Comparison of ENCODE assay signal across 21 mouse cellular contexts in the genomic region with DNA sequence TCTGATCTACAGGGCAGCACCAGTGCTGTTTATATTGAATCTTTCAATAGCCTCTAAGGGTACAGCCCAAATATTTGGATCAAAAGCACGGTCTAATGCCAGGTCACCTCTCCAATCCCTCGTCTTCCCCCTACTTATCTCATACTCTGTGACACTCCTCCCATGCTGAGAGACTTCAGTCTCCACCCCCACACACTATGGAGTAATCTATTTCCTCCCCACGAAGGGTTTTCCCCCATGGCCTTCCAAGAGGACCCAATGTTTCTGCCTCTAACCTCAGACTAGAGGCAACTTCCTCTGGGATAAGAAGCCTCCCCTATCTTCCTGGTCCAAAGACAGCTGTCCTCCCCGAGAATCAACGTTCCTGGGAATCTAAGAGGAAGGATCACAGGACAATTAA. TPM values are rescaled to one million over a fixed set of nuclear protein-coding genes. Genes with fewer than 3 reads are reported as not detected.
A peak's percentile ranks its signal among the peaks of the same experiment; 100 is the strongest.
DNase-seq lines count a peak whose midpoint lies in the region; ATAC-seq and TF ChIP-seq lines count a peak whose summit lies in the region.
"Had no signal": no experiment of that assay in that cellular context is flagged by ENCODE, and none has a peak within 500 bp of the region (broad histone marks: within the 10 kb centered on the region; RNA-seq: fewer than 3 reads in every experiment).

No protein-coding gene starts in this region.

- H3K4me2 ChIP-seq in liver, embryonic 14.5 days (ENCODE audit: low read depth): peak overlapping the region; percentile 40
- no peak overlapping the region for H3K4me2 ChIP-seq in kidney, embryonic 14.5 days (replicated peaks; ENCODE audit: low read depth, low read length)
- H3K4me2 ChIP-seq: forebrain, embryonic 13.5 days; limb, embryonic 13.5 days; lung, embryonic 15.5 days; midbrain, embryonic 15.5 days had no signal

- peak; percentile 65 for DNase-seq in MEL (ENCODE audit: low read depth, low spot score)
- DNase-seq in liver, embryonic 14.5 days (ENCODE audit: low read depth in 3 of 3, low spot score in 3 of 3): no peak
- DNase-seq in frontal cortex, postnatal 36 days (ENCODE audit: low spot score in 2 of 2): no peak
- DNase-seq in layer of hippocampus, adult 8-10 months (ENCODE audit: low spot score in 2 of 2): no peak
- DNase-seq: adrenal gland, postnatal 10 days; cerebellum, adult 11-12 months; cerebellum, postnatal 36 days; gastrocnemius, postnatal 36 days; kidney, adult 2 months; kidney, postnatal 36 days; lung, postnatal 4 days had no signal

- peak overlapping the region; percentile 59 for H3K27ac ChIP-seq in MEL (ENCODE audit: control insufficient read depth, low read depth, low read length)
- H3K27ac ChIP-seq in liver, embryonic 14.5 days: peak overlapping the region; percentile 68
- H3K27ac ChIP-seq in kidney, embryonic 14.5 days (ENCODE audit: low read depth, low read length): no peak overlapping the region
- H3K27ac ChIP-seq: forebrain, embryonic 13.5 days; heart, embryonic 10.5 days; hindbrain, embryonic 10.5 days; limb, embryonic 13.5 days; lung, embryonic 15.5 days; midbrain, embryonic 15.5 days had no signal

- H3K36me3 ChIP-seq in MEL (ENCODE audit: control insufficient read depth in 1 of 2, insufficient read depth in 2 of 2, low read length in 2 of 2): peaks cover 0 to 25% of the 10 kb centered on the region in 2 experiments; a peak in 2 of 4 replicates
- no peaks in the 10 kb centered on the region for H3K36me3 ChIP-seq in liver, embryonic 14.5 days (replicated peaks; ENCODE audit: control insufficient read depth, insufficient read depth, low read depth)
- no peaks in the 10 kb centered on the region for H3K36me3 ChIP-seq in kidney, embryonic 14.5 days (ENCODE audit: control insufficient read depth, insufficient read depth, low read length)
- H3K36me3 ChIP-seq: heart, embryonic 10.5 days; hindbrain, embryonic 10.5 days; limb, embryonic 13.5 days; lung, embryonic 15.5 days; midbrain, embryonic 15.5 days had no signal

- peak overlapping the region; percentile 12 to 34; a peak in 3 of 4 replicates for H3K4me3 ChIP-seq in MEL (ENCODE audit: control insufficient read depth in 1 of 2, insufficient read depth in 1 of 2, low read depth in 2 of 2, low read length in 2 of 2)
- H3K4me3 ChIP-seq in liver, embryonic 14.5 days (ENCODE audit: insufficient read depth in 1 of 2, low read depth in 2 of 2, low read length in 2 of 2): no peak overlapping the region
- H3K4me3 ChIP-seq in kidney, embryonic 14.5 days (ENCODE audit: low read length): no peak overlapping the region
- H3K4me3 ChIP-seq: forebrain, embryonic 13.5 days; heart, embryonic 10.5 days; hindbrain, embryonic 10.5 days; limb, embryonic 13.5 days; lung, embryonic 15.5 days; midbrain, embryonic 15.5 days had no signal

- no peaks in the 10 kb centered on the region for H3K9me3 ChIP-seq in MEL (replicated peaks; ENCODE audit: insufficient read depth, low read length)
- no peaks in the 10 kb centered on the region for H3K9me3 ChIP-seq in liver, embryonic 14.5 days (ENCODE audit: control insufficient read depth, low read length)
- no peaks in the 10 kb centered on the region for H3K9me3 ChIP-seq in kidney, embryonic 14.5 days (ENCODE audit: control insufficient read depth, low read length)
- H3K9me3 ChIP-seq: forebrain, embryonic 13.5 days; heart, embryonic 10.5 days; hindbrain, embryonic 10.5 days; limb, embryonic 13.5 days; lung, embryonic 15.5 days; midbrain, embryonic 15.5 days had no signal

- H3K27me3 ChIP-seq in MEL (ENCODE audit: control insufficient read depth in 1 of 2, insufficient read depth in 2 of 2, low read length in 2 of 2): no peaks in the 10 kb centered on the region
- H3K27me3 ChIP-seq in liver, embryonic 14.5 days (ENCODE audit: control insufficient read depth, insufficient read depth, low read length): no peaks in the 10 kb centered on the region
- H3K27me3 ChIP-seq in kidney, embryonic 14.5 days (ENCODE audit: control insufficient read depth, insufficient read depth, low read length): no peaks in the 10 kb centered on the region
- H3K27me3 ChIP-seq: limb, embryonic 13.5 days; lung, embryonic 15.5 days; midbrain, embryonic 15.5 days had no signal

- ATAC-seq in erythroid progenitor cell, adult 5-6 weeks (replicated peaks; ENCODE audit: low FRiP score, poor library complexity, severe bottlenecking): peak; percentile 86
- peak; percentile 63 for ATAC-seq in liver, embryonic 14.5 days (ENCODE audit: insufficient read depth)
- peak; percentile 63 for ATAC-seq in megakaryocyte-erythroid progenitor cell, adult 5-6 weeks (replicated peaks; ENCODE audit: low FRiP score, low TSS enrichment, poor library complexity, severe bottlenecking)
- no peak for ATAC-seq in kidney, embryonic 14.5 days (ENCODE audit: low FRiP score, low TSS enrichment)
- ATAC-seq: forebrain, embryonic 13.5 days; midbrain, embryonic 15.5 days; Patski had no signal

- TF ChIP-seq POLR2A in MEL (IDR thresholded peaks at IDR 0.05; ENCODE audit: control insufficient read depth in 1 of 2, insufficient read depth in 1 of 2, low read depth in 1 of 2, low read length in 2 of 2, poor library complexity in 1 of 2): 0 out of 4 replicates have a peak, but pooled peaks of 1 of the 2 experiments have one; percentile 30

- no peak for TF ChIP-seq RAD21 in MEL (IDR thresholded peaks at IDR 0.05; ENCODE audit: low read depth, low read length)

- TF ChIP-seq CTCF in MEL (IDR thresholded peaks at IDR 0.05 in 2 of 3, conservative IDR thresholded peaks at IDR 0.05 in 1 of 3; ENCODE audit: control insufficient read depth in 1 of 3, insufficient read depth in 1 of 3, low read depth in 2 of 3, low read length in 3 of 3, poor library complexity in 1 of 3, severe bottlenecking in 1 of 3): no peak
- TF ChIP-seq CTCF in liver, embryonic 14.5 days (IDR thresholded peaks at IDR 0.05; ENCODE audit: low read depth): no peak

- H3K4me1 ChIP-seq in MEL (ENCODE audit: control insufficient read depth in 1 of 2, insufficient read depth in 2 of 2, low read length in 2 of 2): peaks cover 8 to 19% of the 10 kb centered on the region in 2 experiments
- peaks cover 43 to 54% of the 10 kb centered on the region in 2 experiments for H3K4me1 ChIP-seq in liver, embryonic 14.5 days (replicated peaks; ENCODE audit: control insufficient read depth in 2 of 2, insufficient read depth in 2 of 2, low read length in 1 of 2)
- no peaks in the 10 kb centered on the region for H3K4me1 ChIP-seq in kidney, embryonic 14.5 days (ENCODE audit: control insufficient read depth, insufficient read depth, low read length)
- H3K4me1 ChIP-seq: heart, embryonic 10.5 days; hindbrain, embryonic 10.5 days; limb, embryonic 13.5 days had no signal

- WGBS in liver, embryonic 14.5 days (ENCODE audit: insufficient replicate concordance): 6% methylated on average over 5 of the region's 5 CpGs
- 33% methylated on average over 5 of the region's 5 CpGs for WGBS in kidney, embryonic 14.5 days

- TF ChIP-seq EP300 in MEL (IDR thresholded peaks at IDR 0.05; ENCODE audit: low read depth in 1 of 2, low read length in 2 of 2): no peak
- TF ChIP-seq EP300 in liver, embryonic 14.5 days (IDR thresholded peaks at IDR 0.05; ENCODE audit: low read depth): no peak

- peak overlapping the region; percentile 38 for H3K9ac ChIP-seq in MEL (ENCODE audit: control insufficient read depth, low read depth, low read length, poor library complexity, severe bottlenecking)
- peak overlapping the region; percentile 31; the same call in 1 of the 2 replicates for H3K9ac ChIP-seq in liver, embryonic 14.5 days (replicated peaks)
- H3K9ac ChIP-seq in kidney, embryonic 14.5 days (ENCODE audit: low read depth, low read length): no peak overlapping the region
- H3K9ac ChIP-seq: forebrain, embryonic 13.5 days; limb, embryonic 13.5 days; lung, embryonic 15.5 days; midbrain, embryonic 15.5 days had no signal

- H3K79me2 ChIP-seq in MEL (ENCODE audit: control insufficient read depth, insufficient read depth, low read length, poor library complexity): no peaks in the 10 kb centered on the region; the same call in 1 of the 2 replicates

RNA-seq across cellular contexts. Expression of gene Ptpn11, which starts 5.6 kb away (rescaled TPM):
- total RNA-seq in MEL (2012; rRNA removed): 41.4 and 46.5 TPM in 2 replicates
- polyA plus RNA-seq in MEL (2012; ENCODE audit: insufficient read depth in 1 of 2, insufficient read length in 2 of 2, low read depth in 1 of 2, low replicate concordance in 2 of 2, missing spikeins in 1 of 2): 10 to 100 TPM; 43.6 to 55.0 TPM
- 19.3 and 20.9 TPM in 2 replicates for total RNA-seq in erythroid progenitor cell, adult 5-6 weeks (2015; ENCODE audit: low replicate concordance)
- 36.9 and 44.9 TPM in 2 replicates for total RNA-seq in erythroid progenitor cell, adult 5-6 weeks (2017; ENCODE audit: low replicate concordance)
- 10.4 and 13.7 TPM in 2 replicates for polyA plus RNA-seq in liver, embryonic 14.5 days (2012; rRNA removed)
- 10.0 and 11.5 TPM in 2 replicates for polyA plus RNA-seq in liver, embryonic 14.5 days (2014; fragmentation: Nextera tagmentation; extraction: Ambion mirVana)
- total RNA-seq in megakaryocyte-erythroid progenitor cell, adult 5-6 weeks (2014; fragmentation: Nextera tagmentation): 38.2 and 44.4 TPM in 2 replicates
- total RNA-seq in megakaryocyte-erythroid progenitor cell, adult 5-6 weeks (2017): 44.2 and 48.6 TPM in 2 replicates
- 100 to 1,000 TPM in 2 of 4 experiments, 10 to 100 TPM in 2; 97.1 to 101 (median 99.7) TPM for total RNA-seq in layer of hippocampus, adult 8-10 months (2022)
- polyA plus RNA-seq in kidney, embryonic 14.5 days (2014; fragmentation: Nextera tagmentation; extraction: Ambion mirVana): 21.2 and 26.5 TPM in 2 replicates

RNA-seq across cellular contexts. Expression of gene Rpl6, which starts 7.5 kb away (rescaled TPM):
- 2,653 and 2,779 TPM in 2 replicates for total RNA-seq in MEL (2012; rRNA removed)
- 1,000 to 10,000 TPM in 1 of 2 experiments, 100 to 1,000 TPM in 1; 850 to 2,901 TPM for polyA plus RNA-seq in MEL (2012; ENCODE audit: insufficient read depth in 1 of 2, insufficient read length in 2 of 2, low read depth in 1 of 2, low replicate concordance in 2 of 2, missing spikeins in 1 of 2)
- 759 and 847 TPM in 2 replicates for total RNA-seq in erythroid progenitor cell, adult 5-6 weeks (2015; ENCODE audit: low replicate concordance)
- total RNA-seq in erythroid progenitor cell, adult 5-6 weeks (2017; ENCODE audit: low replicate concordance): 373 and 474 TPM in 2 replicates
- polyA plus RNA-seq in liver, embryonic 14.5 days (2012; rRNA removed): 403 and 658 TPM in 2 replicates
- 477 and 488 TPM in 2 replicates for polyA plus RNA-seq in liver, embryonic 14.5 days (2014; fragmentation: Nextera tagmentation; extraction: Ambion mirVana)
- 2,340 and 2,677 TPM in 2 replicates for total RNA-seq in megakaryocyte-erythroid progenitor cell, adult 5-6 weeks (2014; fragmentation: Nextera tagmentation)
- 1,622 and 1,735 TPM in 2 replicates for total RNA-seq in megakaryocyte-erythroid progenitor cell, adult 5-6 weeks (2017)
- total RNA-seq in layer of hippocampus, adult 8-10 months (2022): 100 to 1,000 TPM; 517 to 564 (median 525) TPM
- polyA plus RNA-seq in kidney, embryonic 14.5 days (2014; fragmentation: Nextera tagmentation; extraction: Ambion mirVana): 738 and 891 TPM in 2 replicates

RNA-seq across cellular contexts. Expression of gene Hectd4, which starts 23.3 kb away (rescaled TPM):
- total RNA-seq in MEL (2012; rRNA removed): 6.9 and 7.0 TPM in 2 replicates
- 10 to 100 TPM in 1 of 2 experiments, not detected in 1; 10.8 TPM for polyA plus RNA-seq in MEL (2012; ENCODE audit: insufficient read depth in 1 of 2, insufficient read length in 2 of 2, low read depth in 1 of 2, low replicate concordance in 2 of 2, missing spikeins in 1 of 2)
- 214 and 233 TPM in 2 replicates for total RNA-seq in erythroid progenitor cell, adult 5-6 weeks (2015; ENCODE audit: low replicate concordance)
- total RNA-seq in erythroid progenitor cell, adult 5-6 weeks (2017; ENCODE audit: low replicate concordance): 286 and 356 TPM in 2 replicates
- polyA plus RNA-seq in liver, embryonic 14.5 days (2012; rRNA removed): 15.8 and 16.1 TPM in 2 replicates
- polyA plus RNA-seq in liver, embryonic 14.5 days (2014; fragmentation: Nextera tagmentation; extraction: Ambion mirVana): 11.1 and 11.2 TPM in 2 replicates
- total RNA-seq in megakaryocyte-erythroid progenitor cell, adult 5-6 weeks (2014; fragmentation: Nextera tagmentation): 53.9 and 71.9 TPM in 2 replicates
- 10.1 and 25.7 TPM in 2 replicates for total RNA-seq in megakaryocyte-erythroid progenitor cell, adult 5-6 weeks (2017)
- total RNA-seq in layer of hippocampus, adult 8-10 months (2022): 100 to 1,000 TPM; 147 to 191 (median 153) TPM
- polyA plus RNA-seq in kidney, embryonic 14.5 days (2014; fragmentation: Nextera tagmentation; extraction: Ambion mirVana): 6.2 and 8.0 TPM in 2 replicates

Comparison
In these comparisons a context has a peak if more than half of its experiments do, and no peak if none do; other contexts are left out.
1. H3K4me3 ChIP-seq: peak in MEL (2 of 2); none in liver, embryonic 14.5 days (0 of 2) and kidney, embryonic 14.5 days (single experiment).